Mouse (Mus musculus) cerebellum, adult 9-10 months (tissue): ENCODE data around the gene Adgrg6.

Experiments
- DNase-seq: peaks from one replicate; pipeline ENCODE4 v3.0.0; 2022

The Adgrg6 gene

GRCm38 (mm10) chr10:14365065-14365589, 180.3 kb downstream of the Adgrg6 start:
- DNase-seq, result no peak

- no peak for DNase-seq
Observed at GRCm38 (mm10) chr10:14363226-14363625, 182.2 kb downstream of the Adgrg6 start.

DNA sequence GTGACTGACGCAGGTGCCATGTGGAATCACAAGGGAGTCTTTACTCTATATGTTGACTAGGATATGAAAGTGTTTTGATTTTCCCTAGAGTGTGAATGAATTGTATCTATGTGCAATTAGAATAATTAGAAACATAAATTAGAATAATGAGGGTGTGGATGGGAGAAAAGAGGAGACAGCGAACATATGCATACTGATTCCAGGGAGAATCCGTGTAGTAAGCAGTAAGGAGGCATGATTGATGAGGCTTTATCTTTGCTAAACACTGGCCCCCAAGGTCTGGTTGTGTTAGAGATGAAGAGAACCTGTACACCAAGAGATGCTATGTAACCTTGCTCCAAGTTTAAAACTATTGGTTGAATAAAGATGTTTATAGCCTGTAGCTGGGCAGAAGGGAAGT, 187.2 kb downstream of the Adgrg6 start:
- DNase-seq, result no peak
